Mouse (Mus musculus) liver, postnatal 0 days (tissue): ENCODE data around the gene Pom121. TPM values are rescaled to one million over a fixed set of nuclear protein-coding genes. Genes with fewer than 3 reads are reported as not detected.

ENCODE experiments used
- ATAC-seq: fragments of 200-750 bp; cut with Nextera tagmentation; 2 replicates; pipeline ENCODE4 v1.8.0; 2017; ENCODE audit warnings: mild to moderate bottlenecking, moderate library complexity
- DNase-seq: peaks from one replicate; pipeline ENCODE4 v3.0.0-alpha.2; 2016
- H3K27ac ChIP-seq: fragments of 300-500 bp; sonication (generic); 2 replicates; pipeline ENCODE4 v1.5.1; 2014; ENCODE audit warnings: antibody characterized with exemption, moderate library complexity, mild to moderate bottlenecking, low read depth
- H3K27me3 ChIP-seq: fragments of 300-500 bp; sonication (generic); 2 replicates; pipeline ENCODE4 v1.6.1; 2014; ENCODE audit warnings: low read length, control low read depth, mixed read lengths; ENCODE audit not compliant: insufficient read depth
- H3K36me3 ChIP-seq: fragments of 300-500 bp; sonication (generic); replicated peaks from 2 replicates; pipeline ENCODE4 v1.6.1; 2014; ENCODE audit warnings: mild to moderate bottlenecking, control low read depth, low read length, moderate library complexity, mixed read lengths; ENCODE audit not compliant: insufficient read depth
- H3K4me1 ChIP-seq: fragments of 300-500 bp; sonication (generic); 2 replicates; pipeline ENCODE4 v1.6.1; 2014; ENCODE audit warnings: antibody characterized with exemption, mild to moderate bottlenecking, control low read depth; ENCODE audit not compliant: insufficient read depth
- H3K4me2 ChIP-seq: fragments of 300-500 bp; sonication (generic); 2 replicates; pipeline ENCODE4 v1.6.1; 2014; ENCODE audit warnings: low read depth, mild to moderate bottlenecking, low read length, moderate library complexity, mixed read lengths
- H3K4me3 ChIP-seq: fragments of 300-500 bp; sonication (generic); 2 replicates; pipeline ENCODE4 v1.5.1; 2014; ENCODE audit warnings: low read depth, low read length
- H3K9ac ChIP-seq: fragments of 300-500 bp; sonication (generic); replicated peaks from 2 replicates; pipeline ENCODE4 v1.6.1; 2014; ENCODE audit warnings: mild to moderate bottlenecking, moderate library complexity
- H3K9me3 ChIP-seq: fragments of 300-500 bp; sonication (generic); 2 replicates; pipeline ENCODE4 v1.6.1; 2016; ENCODE audit warnings: mild to moderate bottlenecking, control low read depth, low read length, mixed read lengths
- CTCF ChIP-seq: sonication (generic); IDR thresholded peaks from 2 replicates; pipeline ENCODE4 v1.5.1; 2016; ENCODE audit warnings: antibody characterized with exemption, low read depth
- EP300 ChIP-seq: IDR thresholded peaks from 2 replicates; pipeline ENCODE4 v1.6.1; 2016; ENCODE audit warnings: antibody characterized with exemption, low read depth, mild to moderate bottlenecking
- WGBS: fragments of 180-500 bp; shearing (Covaris S2); extraction: QIAGEN DNeasy Blood & Tissue Kit; methylation state at CpG from one replicate; pipeline ENCODE4 v1.1.7; 2014; ENCODE audit not compliant: insufficient replicate concordance; 5-methylcytosine and 5-hydroxymethylcytosine counted together
- polyA plus RNA-seq: library from polyadenylated mRNA; unstranded; fragments of >200 nt; fragmentation: Nextera tagmentation; extraction: Ambion mirVana; gene quantifications from 2 replicates; pipeline ENCODE4 v1.2.1, GENCODE M21; 2015

Pom121 gene
- polyA plus RNA-seq, 1 experiment from 2014 or later: 3.5 TPM

DNA sequence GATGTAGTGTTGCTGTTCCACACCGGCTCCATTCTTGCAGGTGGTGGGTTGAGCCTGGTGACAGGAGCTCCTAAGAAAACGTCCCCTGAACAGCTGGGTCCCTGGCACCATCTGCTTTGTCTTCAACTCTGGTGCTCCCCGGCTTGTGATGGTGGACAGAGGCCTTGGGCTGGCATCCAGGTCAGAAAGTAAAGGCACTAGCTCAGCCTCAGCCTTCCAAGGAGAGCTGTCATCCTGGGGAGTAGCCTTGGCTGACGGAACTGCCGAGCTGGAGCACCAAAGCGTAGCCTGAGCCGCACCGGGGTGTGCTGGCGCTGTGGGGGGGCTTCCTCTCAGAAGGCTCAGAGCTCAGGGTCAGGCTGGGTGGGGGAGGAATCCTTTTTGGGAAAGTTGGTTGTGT is 15.9 kb upstream of the Pom121 start:
- ATAC-seq: no peak
- no peak for TF ChIP-seq CTCF
- no peak for TF ChIP-seq EP300
- no peaks in the 10 kb centered on the region for H3K27me3 ChIP-seq
- no peaks in the 10 kb centered on the region for H3K9me3 ChIP-seq
- DNase-seq: no peak
- no peak overlapping the region for H3K27ac ChIP-seq
- 78% methylated on average over 9 of the region's 9 CpGs for WGBS
- H3K36me3 ChIP-seq: no peaks in the 10 kb centered on the region
- no peak overlapping the region for H3K4me2 ChIP-seq
- no peak overlapping the region for H3K9ac ChIP-seq
- no peak overlapping the region for H3K4me3 ChIP-seq
- H3K4me1 ChIP-seq: no peaks in the 10 kb centered on the region

DNA sequence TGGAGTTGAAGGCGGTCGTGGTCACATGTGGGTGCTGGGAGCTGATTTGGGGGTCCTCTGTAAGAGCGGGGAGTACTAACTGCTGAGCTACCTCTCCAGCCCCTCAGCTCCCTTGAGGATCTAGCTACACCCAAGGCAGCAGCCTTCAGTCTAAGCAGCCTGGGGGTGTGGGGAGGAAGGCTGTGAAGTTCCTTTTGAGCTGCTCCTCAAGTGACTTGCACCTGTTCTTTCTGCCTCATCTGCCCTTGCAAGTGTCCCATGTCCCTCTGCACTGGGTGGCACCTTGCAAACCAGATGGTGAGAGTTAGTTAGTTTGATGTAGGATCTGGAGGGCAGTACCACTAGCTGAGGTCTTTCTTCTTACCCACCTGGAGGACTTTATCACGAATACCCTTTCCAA is 13.8 kb upstream of the Pom121 start:
- H3K27ac ChIP-seq: no peak overlapping the region
- H3K9me3 ChIP-seq: no peaks in the 10 kb centered on the region
- no peaks in the 10 kb centered on the region for H3K27me3 ChIP-seq
- TF ChIP-seq EP300 (no peak), CTCF (no peak)
- no peak overlapping the region for H3K4me2 ChIP-seq
- DNase-seq: no peak
- ATAC-seq: no peak
- H3K4me1 ChIP-seq: no peaks in the 10 kb centered on the region
- no peak overlapping the region for H3K9ac ChIP-seq
- no peak overlapping the region for H3K4me3 ChIP-seq
- no peaks in the 10 kb centered on the region for H3K36me3 ChIP-seq
- 71% methylated on average over 4 of the region's 4 CpGs for WGBS

DNA sequence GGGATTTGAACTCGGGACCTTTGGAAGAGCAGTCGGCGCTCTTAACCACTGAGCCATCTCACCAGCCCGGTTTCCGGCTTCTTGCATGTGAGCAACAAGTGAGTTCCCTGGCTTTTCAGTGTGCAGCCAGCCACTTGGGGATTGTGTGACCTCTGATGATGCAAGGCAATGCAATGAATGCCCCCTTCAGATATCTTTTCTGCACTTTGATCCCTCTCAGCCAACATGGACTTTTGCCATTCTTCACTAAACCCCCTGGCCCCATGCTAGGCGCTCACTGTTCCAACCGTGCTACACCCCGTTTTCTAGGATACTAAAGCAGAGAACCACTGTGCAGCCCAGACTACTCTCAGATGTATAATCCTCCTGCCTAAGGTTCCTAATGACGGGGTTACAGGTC is 11.1 kb upstream of the Pom121 start:
- TF ChIP-seq CTCF (no peak), EP300 (no peak)
- 64% methylated on average over 9 of the region's 9 CpGs for WGBS
- DNase-seq (no peak), ATAC-seq (peak; percentile 45)
- Histone ChIP-seq H3K4me3 (no peak overlapping the region), H3K9ac (no peak overlapping the region), H3K4me2 (no peak overlapping the region), H3K27me3 (no peaks in the 10 kb centered on the region), H3K36me3 (no peaks in the 10 kb centered on the region), H3K4me1 (no peaks in the 10 kb centered on the region), H3K9me3 (no peaks in the 10 kb centered on the region), H3K27ac (no peak overlapping the region)

DNA sequence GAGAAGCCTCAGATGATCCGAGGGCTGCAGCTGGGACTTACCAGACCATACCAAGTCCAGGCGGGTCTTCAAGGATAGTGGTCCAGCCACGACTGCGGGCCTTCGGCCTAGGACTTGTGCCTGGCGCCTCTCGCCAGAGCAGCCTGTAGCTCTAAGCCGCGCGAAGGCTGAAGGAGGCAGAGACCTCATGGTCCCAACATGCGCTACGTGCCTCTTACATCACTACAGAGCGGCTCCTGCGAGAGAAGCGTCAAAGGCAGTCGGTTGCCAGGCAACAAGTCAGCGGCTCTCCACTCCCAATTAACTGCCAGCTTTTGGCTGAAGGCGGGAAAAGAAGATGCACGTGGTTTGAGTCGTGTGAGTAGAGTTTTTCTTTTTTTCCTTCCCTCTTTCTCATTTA is 10.3 kb upstream of the Pom121 start:
- H3K9ac ChIP-seq: no peak overlapping the region
- H3K36me3 ChIP-seq: no peaks in the 10 kb centered on the region
- H3K27ac ChIP-seq: no peak overlapping the region
- no peaks in the 10 kb centered on the region for H3K27me3 ChIP-seq
- no peak for TF ChIP-seq EP300
- no peaks in the 10 kb centered on the region for H3K4me1 ChIP-seq
- no peaks in the 10 kb centered on the region for H3K9me3 ChIP-seq
- no peak overlapping the region for H3K4me2 ChIP-seq
- DNase-seq (no peak), ATAC-seq (no peak)
- 48% methylated on average over 20 of the region's 20 CpGs for WGBS
- H3K4me3 ChIP-seq: no peak overlapping the region

DNA sequence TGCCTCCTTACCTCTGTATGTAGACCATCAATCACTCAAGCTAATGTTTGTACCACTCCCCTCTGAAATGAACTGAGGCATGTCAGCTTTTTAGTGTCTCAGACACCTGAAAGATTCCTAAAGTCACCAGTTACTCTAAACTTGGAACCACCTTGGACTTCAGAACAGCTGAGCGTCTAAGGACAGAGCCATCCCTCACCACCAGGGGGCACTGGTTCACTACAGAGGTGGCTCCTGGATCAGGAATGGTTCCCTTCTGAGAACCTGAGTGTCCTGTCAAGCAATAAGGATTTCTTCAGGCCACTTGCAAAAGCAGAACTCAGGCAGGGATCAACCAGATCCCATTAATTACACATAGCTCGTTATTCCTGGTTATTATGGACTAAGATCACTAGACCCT is 5.9 kb upstream of the Pom121 start:
- H3K4me2 ChIP-seq: no peak overlapping the region
- no peaks in the 10 kb centered on the region for H3K27me3 ChIP-seq
- H3K9me3 ChIP-seq: no peaks in the 10 kb centered on the region
- TF ChIP-seq CTCF (peak; percentile 97), EP300 (no peak)
- no peak overlapping the region for H3K4me3 ChIP-seq
- 0 out of 2 replicates have a peak, but pooled peaks cover 3% of the 10 kb centered on the region for H3K4me1 ChIP-seq
- 0% methylated on average over 2 of the region's 2 CpGs for WGBS
- peak; percentile 48; the same call in 1 of the 2 replicates for ATAC-seq
- no peaks in the 10 kb centered on the region for H3K36me3 ChIP-seq
- H3K27ac ChIP-seq: no peak overlapping the region
- H3K9ac ChIP-seq: no peak overlapping the region
- peak; percentile 86 for DNase-seq

DNA sequence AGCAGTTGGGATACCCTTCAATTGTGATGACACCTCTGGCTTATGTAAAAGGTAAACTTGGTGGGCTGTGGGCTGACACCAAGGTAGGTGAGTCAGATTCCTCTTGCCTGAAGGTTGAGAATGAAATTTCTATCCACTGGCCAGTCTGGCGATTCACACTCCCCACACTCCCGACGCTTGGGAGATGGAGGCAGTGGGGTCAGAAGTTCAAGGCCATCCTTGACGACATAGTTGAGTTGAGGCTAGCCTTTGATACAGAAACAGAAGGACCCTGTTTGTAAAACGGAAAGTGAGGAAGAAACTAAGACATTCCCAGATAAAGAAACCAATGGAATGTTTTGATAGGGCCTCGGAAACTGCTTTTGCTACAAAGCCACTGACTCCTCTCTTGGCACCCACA is 5.0 kb upstream of the Pom121 start:
- Histone ChIP-seq H3K4me1 (peaks cover 8% of the 10 kb centered on the region), H3K9ac (no peak overlapping the region), H3K4me3 (no peak overlapping the region), H3K9me3 (no peaks in the 10 kb centered on the region), H3K36me3 (no peaks in the 10 kb centered on the region), H3K27me3 (no peaks in the 10 kb centered on the region), H3K27ac (no peak overlapping the region), H3K4me2 (no peak overlapping the region)
- 53% methylated on average over 6 of the region's 6 CpGs for WGBS
- ATAC-seq (no peak), DNase-seq (no peak)
- TF ChIP-seq CTCF: no peak
- TF ChIP-seq EP300: no peak

DNA sequence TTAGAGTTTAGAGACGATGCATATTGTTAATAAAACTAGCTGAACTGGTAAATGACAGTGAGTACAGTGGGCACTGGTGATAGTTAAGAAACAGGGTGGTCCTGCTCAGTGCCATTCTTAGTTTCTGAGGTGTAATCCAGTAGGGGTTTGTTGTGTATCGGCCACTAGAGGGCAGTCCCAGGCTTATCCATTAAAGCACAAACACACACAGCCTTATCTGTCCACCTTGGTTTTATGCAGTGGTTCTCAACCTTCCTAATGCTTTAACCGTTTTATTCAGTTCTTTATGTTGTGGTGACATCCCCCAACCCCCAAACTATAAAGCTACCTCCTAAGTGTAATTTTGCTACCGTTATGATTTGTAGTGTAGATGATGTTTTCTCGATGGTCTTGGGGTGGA is 1.5 kb upstream of the Pom121 start:
- Histone ChIP-seq H3K4me2 (no peak overlapping the region), H3K4me3 (no peak overlapping the region), H3K27me3 (no peaks in the 10 kb centered on the region), H3K4me1 (peaks cover 18% of the 10 kb centered on the region), H3K9ac (no peak overlapping the region), H3K36me3 (peaks cover 15% of the 10 kb centered on the region), H3K9me3 (no peaks in the 10 kb centered on the region), H3K27ac (no peak overlapping the region)
- no peak for TF ChIP-seq EP300
- peak; percentile 81 for TF ChIP-seq CTCF
- ATAC-seq (no peak), DNase-seq (peak; percentile 46)
- WGBS: 53% methylated on average over 5 of the region's 5 CpGs
